Mouse (Mus musculus) neutrophil, adult 5-6 weeks (primary cell): Measurements from ENCODE around the gene Trabd2b. TPM values are rescaled to one million over a fixed set of nuclear protein-coding genes. Genes with fewer than 3 reads are reported as not detected.

Experiments used
- ATAC-seq: fragments of 151-379, 151-347 bp; 2 replicates; pipeline ENCODE4 v1.8.0; 2017; ENCODE audit warnings: mild to moderate bottlenecking, moderate TSS enrichment; ENCODE audit not compliant: insufficient number of reproducible peaks, poor library complexity, low FRiP score, severe bottlenecking; ENCODE audit errors: extremely low read depth
- total RNA-seq: library from RNA; stranded (forward); fragments of 200-1000 nt; gene quantifications from 2 replicates; pipeline ENCODE4 v1.2.3, GENCODE M21; 2017

Gene Trabd2b
- total RNA-seq, 1 experiment from 2014 or later = not detected

DNA sequence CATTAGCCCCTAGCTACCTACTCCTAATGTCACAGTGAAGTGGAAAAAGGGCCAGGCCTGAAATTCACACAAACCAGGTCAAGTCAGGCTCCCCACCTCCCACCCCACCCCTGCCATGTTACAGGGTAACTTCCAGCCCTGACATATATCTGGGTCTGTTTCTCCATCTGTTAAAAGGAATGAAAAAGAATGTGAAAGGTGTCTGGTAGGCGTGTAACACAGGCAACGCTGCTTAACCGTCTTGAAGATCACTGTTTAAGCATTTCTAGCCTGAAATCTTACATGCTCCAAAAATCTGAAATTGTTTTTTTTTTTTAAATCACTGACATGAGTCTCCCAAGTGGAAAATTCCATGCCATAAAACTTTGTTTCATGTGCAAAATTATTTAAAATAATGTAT lies 69.8 kb downstream of the Trabd2b start:
- no peak for ATAC-seq

DNA sequence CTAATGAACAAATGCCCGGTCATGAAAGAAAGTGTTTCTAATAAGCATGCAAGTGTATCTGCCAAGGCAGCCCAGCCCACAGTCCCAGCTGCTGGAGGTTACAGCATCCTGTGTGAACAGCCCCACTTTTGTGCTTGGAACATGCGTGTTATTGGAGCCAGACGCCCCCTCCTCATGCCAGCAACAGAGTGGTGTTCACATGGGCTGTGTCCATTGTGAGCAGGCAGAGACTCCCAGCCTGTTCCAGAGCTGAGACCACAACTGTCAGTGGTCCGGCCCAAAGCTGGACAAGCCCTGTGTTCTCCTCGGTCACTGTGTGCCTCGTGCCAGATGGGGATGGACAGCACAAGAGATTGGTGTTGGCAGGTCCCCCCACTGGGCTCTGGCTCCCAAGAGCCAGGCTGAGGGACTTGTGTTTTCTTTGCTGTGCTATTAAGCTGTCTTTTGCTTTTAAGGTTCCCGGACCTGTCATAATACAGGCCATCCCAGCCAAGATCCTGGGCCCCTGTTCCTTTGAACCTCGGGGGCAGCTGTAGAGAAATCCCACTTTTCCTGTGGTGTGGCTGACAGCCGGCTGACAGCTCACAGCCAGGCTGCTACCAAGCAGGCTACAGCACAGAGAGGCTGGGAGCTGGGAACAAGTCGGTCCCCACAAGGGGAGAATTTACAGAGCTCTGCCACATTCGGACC lies 70.7 kb downstream of the Trabd2b start:
- ATAC-seq = no peak

DNA sequence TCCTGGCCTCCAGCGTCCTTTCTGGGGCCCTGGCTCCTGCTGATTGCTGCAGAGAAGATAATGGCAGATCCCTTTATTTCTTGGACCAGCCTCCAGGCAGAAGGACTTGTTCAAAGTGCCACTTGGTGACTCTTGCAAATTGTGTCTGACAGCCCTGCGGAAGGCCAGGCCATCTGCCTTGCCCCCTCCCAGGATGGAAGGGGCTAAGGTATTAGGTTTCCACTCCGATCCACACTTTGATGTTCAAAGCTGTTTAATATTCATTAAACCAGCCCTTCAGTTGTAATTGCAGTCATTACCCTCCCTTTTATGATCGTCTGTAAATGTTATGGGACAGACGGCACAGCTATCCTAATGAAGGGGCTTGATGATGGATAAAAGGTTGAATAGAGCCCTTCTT lies 75.0 kb downstream of the Trabd2b start:
- no peak for ATAC-seq

DNA sequence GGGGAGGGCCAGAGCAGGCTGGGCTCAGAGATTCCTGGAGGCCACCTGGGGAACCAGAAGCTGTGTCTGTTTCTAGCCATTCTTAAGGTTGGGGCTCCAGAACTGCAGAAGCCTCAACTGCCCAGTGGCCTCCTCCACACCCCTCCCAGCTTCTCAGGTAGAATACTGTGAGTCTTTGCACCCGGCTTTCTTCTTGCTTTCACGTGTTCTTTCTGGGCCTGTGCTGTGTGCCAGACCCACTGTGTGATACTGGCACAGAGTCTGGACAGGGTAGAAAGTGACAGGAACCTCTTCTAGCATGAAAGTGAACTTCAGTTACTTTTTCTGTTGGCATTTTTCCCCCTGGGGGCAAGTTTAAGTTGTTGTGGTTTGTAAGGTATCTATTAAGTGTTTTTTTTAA lies 77.6 kb downstream of the Trabd2b start:
- ATAC-seq = no peak

DNA sequence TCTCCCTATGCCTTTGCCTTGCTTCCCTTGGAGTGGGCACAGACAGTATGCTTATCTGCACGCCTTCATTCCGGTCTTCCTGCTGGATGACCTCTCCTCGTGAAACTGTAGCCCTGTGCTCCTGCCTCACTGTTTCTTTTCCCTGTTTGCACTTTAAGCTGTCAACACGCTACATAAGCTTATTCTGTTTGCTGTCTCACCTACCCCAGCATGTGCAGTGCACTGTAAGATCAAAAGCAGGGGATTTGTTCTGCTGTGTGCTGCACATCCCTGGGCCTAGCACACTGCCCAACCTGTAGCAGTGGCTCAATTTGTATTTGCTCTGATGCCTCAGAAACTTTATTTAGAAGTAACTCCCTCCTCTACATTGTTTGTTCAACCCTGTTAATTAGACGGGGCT lies 79.5 kb downstream of the Trabd2b start:
- ATAC-seq = no peak

DNA sequence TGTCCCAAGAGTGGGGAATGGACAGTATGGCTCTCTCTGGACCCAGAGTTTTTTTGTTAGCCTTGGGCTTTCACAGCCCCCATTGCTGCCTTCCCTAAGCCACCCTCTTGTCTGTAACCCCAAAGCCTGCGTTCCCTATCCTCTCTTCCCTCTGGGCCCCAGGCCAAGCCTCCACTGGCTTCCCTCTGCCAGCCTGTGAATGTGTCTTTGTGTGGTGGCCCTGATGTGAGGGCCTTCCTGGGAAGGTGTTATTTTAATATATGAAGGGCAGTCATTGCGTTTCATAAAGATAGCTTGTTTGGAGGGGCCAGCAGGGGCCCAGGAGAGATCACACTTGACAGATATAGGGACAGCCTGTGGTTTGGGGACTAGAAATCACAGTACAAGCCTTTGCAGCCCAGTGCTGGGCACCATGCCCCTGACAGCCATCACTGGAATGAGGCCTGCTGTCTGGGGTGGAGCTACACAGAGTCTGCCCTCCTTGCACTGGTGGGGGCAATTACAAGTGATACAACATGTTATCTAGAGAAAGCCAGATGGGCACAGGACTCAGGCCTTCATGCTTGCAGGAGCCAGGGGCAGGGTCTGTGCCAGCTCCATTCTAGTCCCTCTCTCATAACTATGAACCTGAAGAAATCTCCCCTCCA lies 80.5 kb downstream of the Trabd2b start:
- ATAC-seq = no peak

GRCm38 (mm10) chr4:114487701-114488100 lies 81.2 kb downstream of the Trabd2b start:
- ATAC-seq = no peak

DNA sequence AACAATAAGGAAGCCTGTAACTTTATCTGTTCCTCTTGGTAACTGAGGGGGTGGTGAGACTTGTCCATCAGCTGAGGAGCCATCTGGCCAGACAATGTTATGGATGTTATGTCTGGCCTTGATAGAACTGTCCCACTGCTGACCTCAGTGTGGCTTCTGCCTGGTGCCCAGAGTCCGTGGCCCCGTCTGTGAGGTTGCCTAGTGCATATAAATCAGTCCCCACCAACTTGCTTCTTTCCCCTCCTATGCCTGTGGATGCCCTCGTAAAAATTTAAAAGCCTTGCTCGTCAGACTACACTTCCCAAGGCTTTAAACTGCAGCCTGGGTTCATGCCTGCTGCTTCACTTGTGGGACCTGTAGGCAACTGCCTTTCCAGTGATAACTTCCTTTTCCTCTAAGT lies 85.6 kb downstream of the Trabd2b start:
- ATAC-seq = no peak

DNA sequence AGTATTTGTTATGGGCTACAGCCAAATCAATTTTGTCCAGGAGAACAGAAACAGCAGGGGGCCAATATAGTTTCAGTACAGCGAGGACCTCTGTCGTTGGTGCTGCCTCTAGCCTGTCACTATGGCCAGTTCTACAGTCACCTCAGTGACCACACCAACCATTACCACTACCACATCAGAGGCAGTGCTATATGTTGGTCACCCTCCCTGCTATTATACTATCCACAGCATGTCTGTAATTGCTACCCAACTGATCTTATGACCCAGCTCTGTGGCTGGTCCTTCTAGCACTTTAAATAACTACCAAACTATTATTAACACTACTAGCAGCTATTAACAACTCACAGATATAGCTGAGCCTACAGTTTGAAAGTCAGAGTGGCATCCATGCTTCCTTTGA lies 87.5 kb downstream of the Trabd2b start:
- ATAC-seq = no peak

GRCm38 (mm10) chr4:114495688-114496426 lies 89.3 kb downstream of the Trabd2b start:
- ATAC-seq = no peak

DNA sequence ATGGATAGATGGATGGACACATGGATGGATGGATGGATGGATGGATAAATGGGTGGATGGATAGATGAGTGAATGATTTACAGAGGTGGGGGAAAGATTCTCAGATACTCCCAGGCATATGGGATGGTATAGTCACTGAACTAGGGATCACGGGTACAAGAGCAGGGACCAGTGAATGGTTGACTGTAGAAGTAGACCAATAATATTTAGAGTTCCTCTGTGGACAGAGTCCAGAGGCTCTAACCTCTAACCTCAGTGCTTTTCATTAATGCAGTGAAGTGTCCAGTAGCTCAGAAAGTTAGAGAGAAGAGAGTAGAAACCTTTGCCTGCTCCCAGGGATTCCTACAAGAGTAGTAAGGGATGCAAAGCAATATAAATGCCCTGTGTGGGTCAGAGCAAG lies 93.1 kb downstream of the Trabd2b start:
- no peak for ATAC-seq

DNA sequence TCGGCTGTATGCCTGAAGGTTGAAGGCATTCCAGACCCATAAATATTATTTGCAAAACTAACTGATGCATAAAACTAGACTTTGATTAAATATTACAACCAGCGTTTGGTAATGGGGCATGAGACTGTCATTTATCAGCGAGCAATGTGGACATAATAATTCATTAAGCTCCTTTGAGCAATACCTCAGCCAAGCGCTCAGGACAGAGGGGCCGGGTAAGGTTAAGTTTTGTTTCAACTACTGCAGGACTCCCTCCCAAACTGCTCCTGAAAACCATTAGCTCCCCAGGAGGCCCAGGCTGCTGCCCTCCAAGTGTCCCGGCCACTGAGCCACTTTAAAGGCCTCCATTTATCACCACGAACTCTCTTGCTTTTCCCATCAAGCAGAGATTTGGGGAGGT lies 93.8 kb downstream of the Trabd2b start:
- ATAC-seq = no peak

DNA sequence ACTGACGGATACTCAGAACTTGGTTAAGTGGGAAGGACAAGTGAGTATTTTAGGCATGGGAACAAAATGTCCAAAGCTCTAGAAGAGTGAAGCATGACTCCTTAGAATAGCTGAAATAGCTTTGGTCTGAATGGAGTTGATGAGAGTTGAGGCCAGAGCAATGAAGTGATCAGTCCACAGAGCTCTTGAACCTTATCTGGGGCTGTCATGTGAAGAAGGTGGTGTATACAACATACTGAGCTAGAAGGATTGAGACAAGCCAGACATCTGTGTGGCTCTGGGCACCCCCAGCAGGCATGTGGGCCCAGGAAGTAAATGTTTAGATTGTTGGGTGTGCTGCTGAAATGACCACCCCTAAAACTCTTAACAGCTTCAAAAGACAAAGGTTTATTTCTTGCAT lies 94.5 kb downstream of the Trabd2b start:
- ATAC-seq = no peak

DNA sequence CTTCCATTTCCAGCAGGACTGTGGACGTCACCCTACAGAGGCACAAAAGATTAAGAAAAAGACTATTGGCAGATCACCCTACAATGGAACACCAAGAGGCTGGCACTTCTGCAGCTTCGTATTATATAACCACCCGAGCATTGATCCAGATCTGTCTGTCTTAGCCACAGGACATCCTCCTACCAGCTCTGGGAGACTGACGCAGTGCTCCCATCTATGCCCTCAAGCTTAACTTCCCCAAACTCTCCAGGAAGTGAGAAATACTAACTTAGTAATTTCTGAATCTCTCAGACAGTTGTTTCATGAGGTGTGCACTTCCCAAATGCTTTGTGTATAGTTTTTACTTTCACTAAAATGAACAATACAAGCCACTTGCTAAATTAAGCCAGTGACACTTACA lies 95.1 kb downstream of the Trabd2b start:
- ATAC-seq = no peak

GRCm38 (mm10) chr4:114504227-114505041 lies 97.9 kb downstream of the Trabd2b start:
- no peak for ATAC-seq

DNA sequence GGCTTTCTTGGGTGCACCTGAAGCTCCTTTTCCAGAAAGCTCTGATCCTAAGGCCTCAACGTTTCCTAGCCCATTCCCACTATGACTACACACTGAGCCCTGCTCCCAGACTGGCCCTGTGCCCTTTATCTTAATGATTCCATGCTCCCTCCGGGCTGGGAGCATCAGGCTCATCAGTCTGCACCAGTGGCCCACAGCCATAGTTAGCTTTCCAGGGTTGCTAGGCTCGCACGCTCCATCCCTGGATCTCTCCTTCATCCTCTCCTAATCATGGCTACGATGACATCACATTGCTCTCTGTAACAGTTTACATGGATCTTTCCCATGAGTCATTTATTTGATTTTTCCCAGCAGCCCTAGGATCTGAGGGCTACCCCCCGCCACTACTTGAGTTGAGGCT lies 103.1 kb downstream of the Trabd2b start:
- ATAC-seq = no peak

- no peak for ATAC-seq
Measured at GRCm38 (mm10) chr4:114511649-114512048, 105.1 kb downstream of the Trabd2b start.

- no peak for ATAC-seq
Measured at GRCm38 (mm10) chr4:114513149-114513548, 106.6 kb downstream of the Trabd2b start.

DNA sequence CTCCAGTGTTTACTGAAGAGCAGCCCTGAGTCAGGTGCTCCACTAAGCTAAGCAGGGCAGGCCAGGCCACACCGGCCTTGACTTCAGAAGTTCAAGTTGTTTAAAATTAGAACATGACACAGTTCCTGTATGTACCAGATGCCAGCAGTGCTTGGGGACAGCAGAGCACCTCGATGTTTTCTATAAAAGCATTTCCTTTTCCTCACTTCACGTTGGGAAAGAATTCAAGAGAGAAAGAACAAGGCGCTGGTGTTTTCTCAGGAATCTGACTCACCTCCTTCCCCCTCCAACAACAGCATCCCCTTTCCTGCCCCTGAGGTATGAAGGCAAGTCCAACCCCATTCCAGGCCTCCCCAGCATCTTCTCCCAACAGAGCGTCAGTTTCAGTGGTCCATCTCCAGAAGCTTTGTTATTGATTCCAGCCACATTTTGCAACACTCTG lies 108.8 kb downstream of the Trabd2b start:
- ATAC-seq = no peak
